Mouse (Mus musculus): Measurements from ENCODE around the gene Ly6g5c. TPM values are rescaled to one million over a fixed set of nuclear protein-coding genes. Genes with fewer than 3 reads are reported as not detected.

Ly6g5c gene
- polyA plus RNA-seq, 1 experiment from 2014 or later = not detected

DNA sequence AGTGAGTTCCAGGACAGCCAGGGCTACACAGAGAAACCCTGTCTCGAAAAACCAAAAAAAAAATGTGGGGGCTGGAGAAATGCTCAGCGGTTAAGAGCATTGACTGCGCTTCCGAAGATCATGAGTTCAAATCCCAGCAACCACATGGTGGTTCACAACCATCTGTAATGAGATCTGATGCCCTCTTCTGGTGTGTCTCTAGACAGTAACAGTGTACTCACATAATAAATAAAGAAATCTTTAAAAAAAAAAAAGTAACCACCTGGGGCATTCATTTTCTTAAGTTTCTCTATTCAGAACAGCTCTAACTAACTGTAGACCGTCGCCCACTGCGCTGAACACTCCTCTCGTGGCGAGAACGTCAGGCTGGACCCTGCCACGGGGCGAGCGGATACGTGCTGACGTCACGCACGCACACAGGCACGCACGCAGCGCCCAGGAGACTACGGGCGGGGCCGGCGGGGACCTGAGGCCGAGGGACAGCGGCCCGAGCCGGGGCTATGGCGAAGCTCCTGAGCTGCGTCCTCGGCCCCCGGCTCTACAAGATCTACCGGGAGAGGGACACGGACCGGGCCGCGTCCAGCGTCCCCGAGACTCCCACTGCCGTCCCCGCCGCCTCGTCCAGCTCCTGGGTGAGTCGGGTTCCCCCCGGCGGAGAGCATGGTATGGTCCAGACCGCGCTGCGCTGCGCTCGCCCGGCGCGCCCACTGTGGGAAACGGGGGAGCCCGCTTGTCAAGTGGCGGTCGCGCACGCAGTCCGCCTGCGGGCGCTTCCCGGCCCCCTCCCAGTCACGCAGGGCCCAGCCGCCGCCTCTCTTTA lies 19.0 kb upstream of the Ly6g5c start, which contains the start of gene Abhd16a:
Gene Abhd16a, plus strand, starts transcription at position 439 of the 820 bp plus-strand sequence.
- H3K27ac ChIP-seq (ENCODE audit: low read length) = peak within 1 kb of the TSS; percentile 98
- peaks cover 13% of the 10 kb centered on the region for H3K4me1 ChIP-seq (replicated peaks; ENCODE audit: control insufficient read depth, insufficient read depth, low read length)
- H3K4me2 ChIP-seq (ENCODE audit: low read length) = peak within 1 kb of the TSS; percentile 66
- H3K4me3 ChIP-seq (replicated peaks; ENCODE audit: low read length) = peak within 1 kb of the TSS; percentile 67
- peak; percentile 98 for ATAC-seq
- H3K27me3 ChIP-seq (replicated peaks; ENCODE audit: control insufficient read depth, insufficient read depth, low read length) = no peaks in the 10 kb centered on the region
- peak within 1 kb of the TSS; percentile 92 for H3K9ac ChIP-seq (replicated peaks; ENCODE audit: low read depth, low read length)
- no peaks in the 10 kb centered on the region for H3K9me3 ChIP-seq (ENCODE audit: control insufficient read depth, low read length)
- H3K36me3 ChIP-seq (ENCODE audit: control insufficient read depth, insufficient read depth) = peaks cover 7% of the 10 kb centered on the region; the same call in 1 of the 2 replicates
- WGBS = 3% methylated on average over 63 of the region's 67 CpGs

DNA sequence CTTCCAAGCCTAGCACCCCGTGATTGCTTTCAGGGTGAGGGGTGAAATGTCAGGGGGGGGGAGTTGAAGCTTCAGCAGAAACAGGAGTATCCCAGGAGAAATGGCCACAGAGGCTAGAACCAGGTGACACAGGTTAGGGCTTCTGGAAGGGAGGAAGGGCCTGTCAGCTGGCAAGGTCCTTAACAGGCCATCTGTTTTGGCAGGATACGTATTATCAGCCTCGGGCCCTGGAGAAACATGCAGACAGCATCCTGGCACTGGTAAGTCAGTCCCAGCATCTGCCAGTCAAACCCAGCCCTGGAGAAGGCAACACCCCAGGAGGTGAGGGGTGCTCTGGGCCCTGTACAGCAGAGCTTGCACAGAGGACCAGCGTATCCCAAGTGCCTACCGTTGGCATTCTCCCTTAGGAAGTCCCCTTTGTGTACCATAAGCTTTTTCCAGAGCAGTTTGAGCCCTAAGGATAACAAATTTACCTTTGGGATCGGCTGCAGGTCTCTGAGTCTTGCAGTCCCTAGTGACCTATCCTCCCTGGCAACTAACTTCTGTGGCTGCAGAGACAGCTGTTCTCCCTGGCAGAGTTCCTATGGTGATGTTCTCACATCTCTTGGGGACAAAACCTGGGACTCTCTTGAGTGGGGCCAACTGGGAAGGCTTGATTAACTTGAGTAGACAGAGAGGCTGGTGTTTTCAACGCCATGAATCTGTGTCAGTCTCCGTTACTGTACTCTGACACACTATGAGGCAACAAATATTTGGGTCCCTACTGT lies 17.7 kb upstream of the Ly6g5c start:
- H3K9ac ChIP-seq (replicated peaks; ENCODE audit: low read depth, low read length) = peak overlapping the region; percentile 92
- H3K9me3 ChIP-seq (ENCODE audit: control insufficient read depth, low read length) = no peaks in the 10 kb centered on the region
- ATAC-seq = peak; percentile 13; the same call in 1 of the 2 replicates
- 48% methylated on average over 8 of the region's 8 CpGs for WGBS
- H3K4me1 ChIP-seq (replicated peaks; ENCODE audit: control insufficient read depth, insufficient read depth, low read length) = peaks cover 13% of the 10 kb centered on the region
- H3K27me3 ChIP-seq (replicated peaks; ENCODE audit: control insufficient read depth, insufficient read depth, low read length) = no peaks in the 10 kb centered on the region
- H3K27ac ChIP-seq (ENCODE audit: low read length) = peak overlapping the region; percentile 98
- peak overlapping the region; percentile 66 for H3K4me2 ChIP-seq (ENCODE audit: low read length)
- peak overlapping the region; percentile 67 for H3K4me3 ChIP-seq (replicated peaks; ENCODE audit: low read length)
- peaks cover 7% of the 10 kb centered on the region; the same call in 1 of the 2 replicates for H3K36me3 ChIP-seq (ENCODE audit: control insufficient read depth, insufficient read depth)

DNA sequence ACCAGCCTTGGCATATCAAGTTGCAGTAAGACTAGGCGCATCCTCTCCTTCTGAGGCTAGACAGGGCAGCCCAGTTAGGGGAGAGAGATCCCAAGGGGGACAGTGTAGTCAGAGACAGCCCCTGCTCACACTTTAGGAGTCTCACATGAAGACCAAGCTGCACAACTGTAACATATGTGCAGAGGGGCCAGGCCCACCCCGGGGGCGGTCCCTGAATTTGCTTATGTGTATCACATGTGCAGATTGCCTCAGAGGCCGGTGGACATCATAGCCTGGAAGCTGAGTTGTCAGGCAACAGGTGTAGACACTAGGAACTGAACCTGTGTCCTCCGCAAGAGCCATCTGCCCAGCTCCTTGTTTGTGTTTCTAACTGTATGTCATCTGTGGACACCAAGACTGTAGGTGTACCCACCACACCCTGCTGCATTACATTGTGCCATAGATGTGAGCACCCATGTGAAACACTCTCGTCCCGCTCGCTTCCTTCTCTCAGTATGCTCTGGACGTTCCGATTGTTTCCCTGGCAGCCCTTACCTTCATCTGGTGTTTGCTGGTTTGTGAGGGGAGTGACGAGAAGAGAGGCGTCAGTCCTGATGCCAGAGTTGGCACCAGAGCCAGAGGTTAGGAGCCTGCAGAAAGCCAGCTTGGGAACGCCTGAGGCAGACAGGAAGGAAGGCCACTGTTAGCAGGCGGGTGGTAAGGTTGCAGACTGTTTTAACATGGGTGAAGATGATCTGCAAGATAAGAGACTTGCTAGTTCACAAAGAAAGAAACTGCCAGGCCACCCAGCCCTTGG lies 15.5 kb upstream of the Ly6g5c start:
- Histone ChIP-seq H3K4me1 (replicated peaks; ENCODE audit: control insufficient read depth, insufficient read depth, low read length) (peaks cover 13% of the 10 kb centered on the region), H3K4me3 (replicated peaks; ENCODE audit: low read length) (no peak overlapping the region), H3K9ac (replicated peaks; ENCODE audit: low read depth, low read length) (no peak overlapping the region), H3K27ac (ENCODE audit: low read length) (no peak overlapping the region), H3K27me3 (replicated peaks; ENCODE audit: control insufficient read depth, insufficient read depth, low read length) (no peaks in the 10 kb centered on the region), H3K4me2 (ENCODE audit: low read length) (no peak overlapping the region), H3K36me3 (ENCODE audit: control insufficient read depth, insufficient read depth) (peaks cover 13% of the 10 kb centered on the region), H3K9me3 (ENCODE audit: control insufficient read depth, low read length) (no peaks in the 10 kb centered on the region)
- WGBS = 86% methylated on average over 14 of the region's 14 CpGs
- no peak for ATAC-seq

GRCm38 (mm10) chr17:35094475-35095365 lies 13.4 kb upstream of the Ly6g5c start:
- ATAC-seq = no peak
- no peak overlapping the region for H3K4me2 ChIP-seq (ENCODE audit: low read length)
- H3K27ac ChIP-seq (ENCODE audit: low read length) = no peak overlapping the region
- H3K27me3 ChIP-seq (replicated peaks; ENCODE audit: control insufficient read depth, insufficient read depth, low read length) = no peaks in the 10 kb centered on the region
- no peak overlapping the region for H3K9ac ChIP-seq (replicated peaks; ENCODE audit: low read depth, low read length)
- H3K9me3 ChIP-seq (ENCODE audit: control insufficient read depth, low read length) = no peaks in the 10 kb centered on the region
- peaks cover 13% of the 10 kb centered on the region for H3K36me3 ChIP-seq (ENCODE audit: control insufficient read depth, insufficient read depth)
- no peak overlapping the region for H3K4me3 ChIP-seq (replicated peaks; ENCODE audit: low read length)
- H3K4me1 ChIP-seq (replicated peaks; ENCODE audit: control insufficient read depth, insufficient read depth, low read length) = peaks cover 12% of the 10 kb centered on the region
- 91% methylated on average over 15 of the region's 15 CpGs for WGBS

- no peak overlapping the region for H3K4me2 ChIP-seq (ENCODE audit: low read length)
- 81% methylated on average over 12 of the region's 12 CpGs for WGBS
Observed at GRCm38 (mm10) chr17:35096597-35096996, 11.5 kb upstream of the Ly6g5c start.

GRCm38 (mm10) chr17:35097164-35097655 lies 10.9 kb upstream of the Ly6g5c start:
- 77% methylated on average over 12 of the region's 12 CpGs for WGBS
- ATAC-seq = no peak
- Histone ChIP-seq H3K4me3 (replicated peaks; ENCODE audit: low read length) (no peak overlapping the region), H3K27me3 (replicated peaks; ENCODE audit: control insufficient read depth, insufficient read depth, low read length) (no peaks in the 10 kb centered on the region), H3K27ac (ENCODE audit: low read length) (no peak overlapping the region), H3K9me3 (ENCODE audit: control insufficient read depth, low read length) (no peaks in the 10 kb centered on the region), H3K9ac (replicated peaks; ENCODE audit: low read depth, low read length) (no peak overlapping the region), H3K4me1 (replicated peaks; ENCODE audit: control insufficient read depth, insufficient read depth, low read length) (no peaks in the 10 kb centered on the region), H3K36me3 (ENCODE audit: control insufficient read depth, insufficient read depth) (peaks cover 17% of the 10 kb centered on the region), H3K4me2 (ENCODE audit: low read length) (no peak overlapping the region)

More at GRCm38 (mm10) chr17:35096597-35096996, 11.5 kb upstream of the Ly6g5c start:
- H3K4me3 ChIP-seq (replicated peaks; ENCODE audit: low read length) = no peak overlapping the region
- no peak overlapping the region for H3K9ac ChIP-seq (replicated peaks; ENCODE audit: low read depth, low read length)
- no peak overlapping the region for H3K27ac ChIP-seq (ENCODE audit: low read length)
- no peak for ATAC-seq
- peaks cover 16% of the 10 kb centered on the region for H3K36me3 ChIP-seq (ENCODE audit: control insufficient read depth, insufficient read depth)
- H3K4me1 ChIP-seq (replicated peaks; ENCODE audit: control insufficient read depth, insufficient read depth, low read length) = no peaks in the 10 kb centered on the region
- H3K27me3 ChIP-seq (replicated peaks; ENCODE audit: control insufficient read depth, insufficient read depth, low read length) = no peaks in the 10 kb centered on the region
- no peaks in the 10 kb centered on the region for H3K9me3 ChIP-seq (ENCODE audit: control insufficient read depth, low read length)

DNA sequence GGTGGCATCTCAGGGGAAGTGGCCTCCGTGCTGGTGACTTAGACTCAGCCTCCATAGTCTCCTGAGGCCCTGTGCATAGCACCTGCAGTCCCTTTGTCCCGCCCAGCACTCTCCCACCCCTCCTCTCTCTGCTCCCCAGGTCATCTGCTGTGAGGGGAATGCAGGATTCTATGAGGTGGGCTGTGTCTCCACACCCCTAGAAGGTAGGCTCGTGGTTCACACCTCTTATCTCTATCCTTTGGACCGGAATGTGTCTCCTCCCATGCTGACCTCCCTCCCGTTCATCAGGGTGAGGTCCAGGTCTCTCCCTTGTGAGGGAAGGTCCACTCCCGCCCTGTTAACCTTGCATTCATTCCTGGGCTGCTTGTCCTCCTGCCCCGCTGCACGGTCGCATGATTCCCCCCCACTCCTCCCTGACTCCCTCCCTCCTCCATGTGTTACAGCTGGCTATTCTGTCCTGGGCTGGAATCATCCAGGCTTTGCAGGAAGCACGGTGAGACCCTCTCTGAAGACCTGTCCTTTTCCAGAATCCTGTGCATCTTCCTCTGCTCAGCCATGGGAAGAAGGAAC lies 7.8 kb upstream of the Ly6g5c start:
- Histone ChIP-seq H3K27me3 (replicated peaks; ENCODE audit: control insufficient read depth, insufficient read depth, low read length) (no peaks in the 10 kb centered on the region), H3K9me3 (ENCODE audit: control insufficient read depth, low read length) (no peaks in the 10 kb centered on the region), H3K4me3 (replicated peaks; ENCODE audit: low read length) (no peak overlapping the region), H3K9ac (replicated peaks; ENCODE audit: low read depth, low read length) (no peak overlapping the region), H3K36me3 (ENCODE audit: control insufficient read depth, insufficient read depth) (peaks cover 24% of the 10 kb centered on the region), H3K27ac (ENCODE audit: low read length) (no peak overlapping the region), H3K4me1 (replicated peaks; ENCODE audit: control insufficient read depth, insufficient read depth, low read length) (no peaks in the 10 kb centered on the region), H3K4me2 (ENCODE audit: low read length) (no peak overlapping the region)
- ATAC-seq = no peak
- WGBS = 85% methylated on average over 10 of the region's 10 CpGs

- WGBS = 92% methylated on average over 11 of the region's 11 CpGs
- no peak for ATAC-seq
- no peak overlapping the region for H3K4me2 ChIP-seq (ENCODE audit: low read length)
- no peak overlapping the region for H3K4me3 ChIP-seq (replicated peaks; ENCODE audit: low read length)
- H3K9ac ChIP-seq (replicated peaks; ENCODE audit: low read depth, low read length) = no peak overlapping the region
- peaks cover 23% of the 10 kb centered on the region for H3K36me3 ChIP-seq (ENCODE audit: control insufficient read depth, insufficient read depth)
- H3K4me1 ChIP-seq (replicated peaks; ENCODE audit: control insufficient read depth, insufficient read depth, low read length) = no peaks in the 10 kb centered on the region
- H3K27ac ChIP-seq (ENCODE audit: low read length) = no peak overlapping the region
- H3K27me3 ChIP-seq (replicated peaks; ENCODE audit: control insufficient read depth, insufficient read depth, low read length) = no peaks in the 10 kb centered on the region
- no peaks in the 10 kb centered on the region for H3K9me3 ChIP-seq (ENCODE audit: control insufficient read depth, low read length)
Observed at GRCm38 (mm10) chr17:35101161-35101560, 6.9 kb upstream of the Ly6g5c start.

Measured in forebrain, embryonic 16.5 days (tissue).